Mouse (Mus musculus) common myeloid progenitor, adult 5-6 weeks (primary cell): ENCODE measurements around the gene Heg1. TPM values are rescaled to one million over a fixed set of nuclear protein-coding genes. Genes with fewer than 3 reads are reported as not detected.

Experiments
- ATAC-seq: replicated peaks from 2 replicates; pipeline ENCODE4 v1.8.0; 2016; ENCODE audit warnings: low read depth, mild to moderate bottlenecking, moderate TSS enrichment, inconsistent platforms; ENCODE audit not compliant: poor library complexity, severe bottlenecking
- total RNA-seq: library from RNA; stranded (forward); fragments of 200-1000, 187-1606 nt; gene quantifications from 2 replicates; pipeline ENCODE4 v1.2.3, GENCODE M21; 2017

Gene Heg1
- total RNA-seq: 59.1 and 60.7 TPM in 2 replicates

DNA sequence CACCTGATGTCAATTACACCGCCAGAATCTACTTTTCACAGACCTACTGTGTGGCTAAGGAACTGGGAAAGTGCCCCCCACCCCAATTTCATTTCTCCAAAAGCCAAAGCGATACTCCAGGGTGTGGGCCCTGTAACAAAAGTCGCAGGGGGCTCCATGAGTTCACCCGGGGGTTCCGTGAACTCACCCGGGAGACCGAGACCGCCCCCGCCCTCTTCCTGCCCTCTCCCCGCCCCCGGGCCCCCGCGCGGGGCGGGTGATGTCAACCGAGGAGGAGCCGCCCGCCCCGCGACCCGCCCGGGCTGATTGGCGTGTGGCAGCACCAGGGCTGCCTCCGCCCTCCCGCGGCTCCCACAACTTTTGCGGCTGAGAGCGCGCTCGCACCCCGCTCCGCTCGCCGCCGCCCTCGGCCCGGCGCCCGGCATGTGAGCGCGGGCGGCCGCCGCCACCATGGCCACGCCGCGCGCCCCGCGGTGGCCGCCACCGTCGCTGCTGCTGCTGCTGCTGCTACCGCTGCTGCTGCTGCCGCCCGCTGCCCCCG is at the start of gene Heg1:
Gene Heg1 (plus strand): TSS at position 209 of the 541 bp plus-strand sequence.
- ATAC-seq: peak; percentile 42

DNA sequence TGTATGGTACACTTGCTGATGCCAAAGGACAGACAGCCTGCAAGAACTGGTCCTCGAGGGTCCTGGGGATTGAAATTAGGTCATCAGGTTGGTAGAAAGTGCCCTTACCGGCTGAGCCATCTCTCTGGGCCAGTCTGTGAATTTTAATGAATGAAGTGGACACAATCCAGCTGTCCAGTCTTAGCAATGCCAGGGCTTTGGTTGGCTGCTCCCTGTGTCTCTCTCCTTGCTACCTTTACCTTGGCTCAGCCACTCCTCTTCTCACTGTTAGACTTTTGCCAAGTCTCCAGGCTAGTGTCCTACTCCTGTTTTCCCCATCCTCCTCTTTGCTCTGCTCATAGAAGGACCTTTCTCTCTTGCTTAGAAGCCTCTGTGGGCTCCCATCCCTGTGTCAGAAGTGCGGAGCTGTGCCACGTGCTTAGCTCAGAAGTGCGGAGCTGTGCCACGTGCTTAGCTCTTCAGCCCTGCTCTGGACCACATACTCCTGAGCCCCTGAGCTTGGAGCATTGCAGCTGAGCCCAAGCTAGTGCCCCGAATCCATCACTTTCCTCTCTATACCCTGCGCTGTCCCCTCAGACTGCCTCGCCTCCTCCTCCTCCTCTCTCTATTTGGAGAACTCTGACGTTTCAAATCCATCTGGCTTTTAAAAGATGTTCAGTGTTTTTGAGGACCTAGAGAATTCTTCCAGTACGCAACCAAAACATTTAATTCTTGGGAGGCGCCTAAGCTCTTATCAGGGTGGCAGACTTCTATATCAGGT is 48.2 kb upstream of the Heg1 start:
- ATAC-seq: no peak

DNA sequence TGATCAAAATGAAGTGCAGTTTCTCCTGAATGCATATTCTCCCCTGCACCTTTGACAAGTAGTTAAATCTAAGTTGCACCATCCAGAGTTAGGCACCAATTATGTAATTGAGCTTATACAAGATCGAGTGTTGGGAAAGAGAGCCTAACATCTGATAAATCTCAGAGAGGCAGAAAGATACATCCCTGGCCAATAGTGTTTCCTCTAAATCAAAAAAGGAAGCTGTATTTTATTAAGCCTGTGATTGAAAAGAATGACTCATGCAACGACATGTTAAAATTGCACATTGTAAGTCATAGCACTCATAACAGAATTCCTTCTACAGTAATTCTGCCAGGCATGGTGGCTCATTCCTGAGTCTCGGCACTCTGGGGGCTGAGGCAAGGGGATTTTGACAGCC is 42.4 kb upstream of the Heg1 start:
- no peak for ATAC-seq

DNA sequence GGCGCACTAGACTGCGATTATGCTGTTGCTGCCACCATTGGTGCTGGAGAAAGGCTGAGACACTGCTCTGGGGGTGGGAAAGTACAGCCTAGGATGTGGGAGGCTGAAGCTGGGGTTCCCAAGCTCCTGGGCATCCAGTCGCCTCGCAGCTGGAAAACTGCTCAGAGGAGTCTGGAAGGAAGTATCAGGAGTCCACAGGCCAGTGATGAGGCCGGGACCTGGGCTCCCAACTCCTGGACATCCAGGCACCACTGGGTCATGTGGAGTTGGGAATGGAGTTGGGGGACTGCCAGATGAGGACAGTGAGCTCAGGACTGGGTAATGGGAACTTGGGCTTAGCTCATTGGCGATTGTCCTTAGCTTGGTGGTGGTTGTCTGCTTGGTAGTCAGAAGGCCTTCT is 31.1 kb upstream of the Heg1 start:
- no peak for ATAC-seq

DNA sequence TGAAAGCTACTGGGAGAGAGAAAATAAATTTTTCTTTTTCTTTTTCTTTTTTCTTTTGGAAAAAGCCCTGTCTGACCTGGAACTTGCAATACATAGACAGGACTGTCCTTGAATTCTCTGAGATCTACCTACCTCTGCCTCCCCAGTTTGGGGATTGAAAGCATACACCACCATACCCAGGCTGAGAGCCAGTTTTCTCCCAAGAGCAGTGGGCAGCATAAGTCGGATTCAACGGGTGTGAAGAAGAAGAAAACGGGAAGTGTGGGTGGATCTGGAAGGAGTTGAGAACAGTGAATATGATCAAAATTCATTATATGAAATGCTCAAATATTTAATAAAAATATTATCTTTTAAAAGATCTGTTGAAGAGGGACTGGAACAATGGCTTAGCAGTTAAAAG is 28.7 kb upstream of the Heg1 start:
- no peak for ATAC-seq

DNA sequence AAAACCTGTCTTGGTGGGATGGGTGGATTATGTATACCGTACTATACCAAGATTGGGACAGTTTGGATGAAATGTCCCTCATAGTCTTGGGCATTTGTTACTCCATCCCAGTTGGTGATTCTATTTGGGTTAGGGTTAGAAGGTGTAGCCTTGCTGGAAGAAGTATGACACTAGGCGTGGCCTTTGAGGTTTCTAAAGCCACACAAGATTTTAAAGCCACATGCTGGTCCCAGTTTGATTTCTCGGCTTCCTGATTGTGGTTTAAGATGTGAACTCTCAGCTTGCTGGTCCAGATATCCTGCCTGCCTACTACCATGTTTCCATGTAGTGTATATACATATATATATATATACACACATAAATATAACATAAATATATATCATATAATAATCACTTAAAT is 27.0 kb upstream of the Heg1 start:
- 0 out of 2 replicates have a peak, but pooled peaks have one; percentile 25 for ATAC-seq

DNA sequence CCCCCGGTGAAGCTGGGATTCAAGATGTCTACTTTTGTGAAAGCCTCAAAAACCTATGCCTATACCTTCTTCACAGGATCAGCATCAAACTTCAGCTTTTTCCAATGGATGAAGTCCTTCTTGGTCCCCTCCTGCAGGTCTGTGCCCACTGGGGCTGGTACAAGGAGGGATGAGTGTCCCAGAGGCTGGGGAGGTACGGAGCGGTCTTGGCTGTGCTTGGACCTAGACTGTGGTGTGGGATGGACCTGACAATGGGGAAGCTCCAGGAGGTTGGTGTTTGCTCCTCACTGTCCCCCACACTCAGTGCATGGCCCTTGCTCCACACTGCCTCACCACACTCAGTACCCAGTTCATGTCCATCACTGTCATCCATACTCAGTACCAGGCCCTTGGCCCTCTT is 26.0 kb upstream of the Heg1 start:
- ATAC-seq: no peak

DNA sequence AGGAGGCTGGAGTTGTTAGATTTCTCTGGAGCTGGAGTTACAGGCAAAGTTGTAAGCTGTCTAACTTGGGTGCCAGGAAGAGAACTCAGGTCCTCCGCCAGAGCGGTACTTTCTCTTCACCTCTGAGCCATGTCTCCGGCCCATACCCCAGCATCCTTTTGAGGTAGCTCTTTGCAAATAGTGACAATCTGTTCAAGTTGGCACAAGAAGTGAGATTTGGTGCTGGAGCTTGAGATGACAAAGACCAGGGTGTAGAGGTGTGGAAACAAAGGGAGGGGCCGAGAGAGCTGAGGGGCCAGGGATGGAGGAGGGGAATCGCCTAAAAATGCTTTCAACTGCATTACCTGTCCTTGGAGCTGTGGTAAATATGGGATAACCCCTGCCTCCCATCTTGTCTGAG is 24.6 kb upstream of the Heg1 start:
- ATAC-seq: no peak

DNA sequence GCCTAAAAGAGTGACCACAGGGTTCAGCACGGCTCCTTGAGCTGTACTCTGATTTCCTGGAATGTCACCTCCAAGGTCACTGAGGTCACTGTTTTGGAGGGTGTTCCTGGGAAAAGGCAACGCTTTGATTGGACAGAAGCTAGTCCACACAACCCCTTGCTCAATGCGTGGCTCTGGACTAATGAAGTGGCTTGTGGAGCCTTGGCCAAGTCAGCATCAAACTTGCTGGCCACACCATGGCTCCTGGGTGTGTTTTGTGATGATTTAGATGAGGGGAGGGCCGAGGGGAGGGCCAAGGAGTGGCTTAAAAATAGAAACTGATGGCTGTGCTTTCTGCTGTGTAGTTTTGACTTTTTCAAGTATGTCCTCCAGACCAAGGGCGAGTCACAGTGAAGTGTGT is 24.0 kb upstream of the Heg1 start:
- ATAC-seq: no peak

DNA sequence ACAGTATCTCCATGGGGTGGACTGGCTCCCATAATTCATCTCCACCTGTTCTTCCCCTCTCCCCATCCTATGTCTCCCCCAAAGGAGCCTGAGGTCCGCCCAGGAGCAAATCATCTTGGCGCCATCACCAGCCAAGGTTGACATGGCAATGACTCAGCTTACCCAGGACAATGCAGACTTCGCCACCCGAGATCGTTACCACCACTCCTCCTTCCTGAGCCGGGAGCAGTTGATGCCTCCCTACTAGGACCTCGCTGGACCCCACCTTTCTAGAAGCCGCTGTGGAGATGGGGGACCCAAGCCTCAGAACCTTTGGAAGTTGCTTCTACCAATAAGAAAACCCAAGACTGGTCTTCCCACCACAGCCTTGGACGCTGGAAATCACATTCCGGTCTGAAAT is 21.3 kb upstream of the Heg1 start:
- no peak for ATAC-seq

DNA sequence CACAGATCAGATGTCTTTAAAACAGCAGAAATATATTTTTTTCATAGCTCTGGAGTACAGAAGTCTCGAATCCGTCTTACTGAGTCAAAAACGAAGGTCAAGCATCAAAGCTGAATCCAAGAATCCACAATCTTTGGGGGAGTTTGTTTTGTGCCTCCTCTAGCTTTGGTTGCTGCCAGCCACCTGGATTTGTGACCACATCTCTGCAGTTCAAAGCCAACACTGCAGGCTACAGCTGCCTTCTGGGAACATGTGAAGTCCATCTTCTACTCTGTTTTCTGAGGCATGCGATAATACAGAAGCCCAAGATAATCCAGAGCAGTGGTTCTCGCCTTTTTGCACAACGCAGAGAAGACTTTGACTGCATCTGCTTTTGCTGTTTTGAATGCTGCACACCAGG is 17.9 kb upstream of the Heg1 start:
- ATAC-seq: no peak

DNA sequence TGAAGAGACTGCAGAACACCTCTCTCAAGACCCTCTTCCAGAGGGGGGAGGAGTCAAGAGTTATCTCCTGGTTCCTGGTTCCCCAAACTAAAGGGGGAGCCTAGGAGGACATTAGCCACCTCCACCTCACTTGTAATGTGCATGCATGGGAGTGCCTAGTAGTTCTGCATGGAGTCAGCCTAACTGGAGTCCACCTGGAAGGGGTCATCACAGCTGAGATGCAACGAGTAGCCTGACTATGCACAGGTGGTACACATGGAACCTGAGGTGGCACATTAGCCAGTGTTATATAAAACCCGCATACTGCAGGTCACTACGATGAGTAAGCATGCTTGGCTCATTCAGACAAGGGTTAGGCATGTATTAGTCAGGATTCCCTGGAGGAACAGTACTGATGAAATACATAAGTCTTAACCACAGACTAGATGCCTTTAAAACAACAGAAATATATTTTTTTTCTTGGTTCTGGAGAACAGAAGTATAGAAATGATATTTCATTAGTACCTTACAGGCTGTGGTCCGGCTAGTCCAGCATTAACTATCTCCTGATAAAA is 17.1 kb upstream of the Heg1 start:
- no peak for ATAC-seq

DNA sequence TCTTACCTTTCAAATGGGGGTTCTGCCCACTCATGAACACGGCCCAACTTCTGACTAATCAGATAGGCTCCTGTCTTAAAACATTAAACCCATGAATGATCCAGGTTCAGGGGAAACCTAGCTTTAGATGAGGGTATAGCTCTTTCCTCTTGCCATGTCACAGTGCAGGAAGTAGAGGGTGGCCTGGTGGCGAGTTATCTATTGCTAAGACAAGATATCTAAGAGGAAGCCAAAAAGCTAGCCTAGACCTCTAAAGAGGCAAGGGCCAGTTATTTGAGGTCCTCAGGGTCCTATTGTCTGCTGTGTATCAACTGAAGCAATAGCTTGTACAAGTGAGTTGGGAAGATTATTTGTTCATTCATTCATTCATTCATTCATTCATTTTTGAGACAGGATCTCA is 15.7 kb upstream of the Heg1 start:
- peak; percentile 60 for ATAC-seq

DNA sequence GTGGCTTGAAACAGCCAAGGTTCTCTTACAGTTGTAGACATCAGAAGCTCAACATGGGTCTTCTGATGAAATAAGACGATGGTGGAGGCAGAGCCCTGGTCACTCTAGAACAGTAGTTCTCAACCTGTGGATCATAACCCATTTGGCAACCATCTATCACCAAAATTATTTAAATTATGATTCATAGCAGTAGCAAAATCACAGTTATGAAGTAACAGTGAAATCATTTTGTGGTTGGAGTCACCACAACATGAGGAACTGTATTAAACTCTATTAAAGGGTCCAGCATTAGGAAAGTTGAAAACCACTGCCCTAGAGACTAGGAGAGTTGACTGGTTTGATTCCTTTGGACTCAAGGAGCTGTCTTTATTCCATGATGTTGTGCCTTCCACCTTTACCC is 15.1 kb upstream of the Heg1 start:
- no peak for ATAC-seq

DNA sequence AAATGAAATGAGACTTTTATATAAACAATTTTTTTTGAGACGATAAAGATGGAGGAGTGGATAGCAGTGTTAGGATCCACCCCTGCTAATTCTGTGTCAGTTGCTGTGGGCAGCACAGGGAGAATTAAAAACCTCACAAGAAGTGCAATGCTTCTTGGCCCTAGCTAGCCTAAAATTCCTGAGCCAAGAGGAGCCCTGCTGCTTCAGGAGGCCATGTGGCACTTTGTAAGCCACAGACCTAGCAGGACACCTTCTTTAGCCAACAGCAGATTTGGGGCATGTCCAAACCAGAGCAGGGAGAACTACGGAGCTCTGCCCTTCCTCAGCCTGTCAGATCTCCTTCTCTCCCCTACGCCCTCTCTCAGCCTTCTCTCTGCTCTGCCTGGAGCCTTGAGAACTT is 13.8 kb upstream of the Heg1 start:
- no peak for ATAC-seq

DNA sequence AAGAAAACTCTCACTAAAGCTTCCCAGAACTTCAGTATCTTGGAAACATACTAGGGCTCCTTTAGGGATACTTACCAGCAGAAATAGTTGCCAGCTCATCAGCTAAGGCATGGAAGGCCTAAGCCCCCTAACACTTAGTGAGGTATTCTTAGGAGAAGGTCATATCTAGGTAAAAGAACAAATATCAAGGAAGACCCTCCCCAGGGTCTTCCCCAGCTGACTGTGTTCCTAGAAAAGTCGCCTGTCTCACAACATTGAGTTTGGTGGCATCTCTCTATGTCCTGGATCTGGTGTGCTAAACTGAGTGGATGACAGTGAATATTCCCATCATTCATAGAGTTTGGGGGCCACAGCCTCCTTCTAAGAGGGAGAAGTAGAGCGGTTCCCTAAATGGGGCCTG is 13.2 kb upstream of the Heg1 start:
- no peak for ATAC-seq

DNA sequence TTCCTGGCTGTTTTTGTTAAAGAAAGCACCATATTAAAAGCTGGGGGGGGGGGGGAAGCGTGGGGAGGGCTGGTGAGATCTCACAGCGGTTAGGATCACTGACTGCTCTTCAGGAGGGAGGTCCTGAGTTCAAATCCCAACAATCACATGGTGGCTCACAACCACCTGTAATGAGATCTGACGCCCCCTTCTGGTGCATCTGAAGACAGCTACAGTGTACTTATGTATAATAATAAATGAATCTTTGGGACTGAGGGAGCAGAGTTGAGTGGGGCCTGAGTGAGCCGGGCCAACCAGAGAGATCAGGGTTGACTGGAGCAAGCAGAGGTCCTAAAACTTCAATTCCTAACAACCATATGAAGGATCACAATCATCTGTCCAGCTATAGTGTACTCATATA is 12.0 kb upstream of the Heg1 start:
- ATAC-seq: no peak

DNA sequence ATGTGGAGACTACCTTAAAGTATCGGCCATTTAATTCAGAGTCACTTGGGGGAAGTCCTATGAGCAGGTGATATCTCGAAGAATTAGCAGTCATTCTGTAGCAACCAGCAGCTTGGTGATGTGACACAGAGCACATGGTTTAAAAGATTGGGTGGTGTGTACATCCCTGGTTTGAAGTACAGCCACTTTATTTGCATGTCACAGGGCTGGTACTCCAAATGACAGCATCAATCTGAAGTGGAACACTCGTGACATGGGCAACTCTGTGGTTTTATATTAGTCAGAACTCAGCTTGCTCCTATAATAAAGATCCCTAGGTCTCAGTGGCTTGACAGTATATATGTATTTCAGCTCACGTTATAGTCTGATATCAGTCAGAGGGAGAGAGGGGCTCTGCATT is 11.5 kb upstream of the Heg1 start:
- ATAC-seq: no peak

DNA sequence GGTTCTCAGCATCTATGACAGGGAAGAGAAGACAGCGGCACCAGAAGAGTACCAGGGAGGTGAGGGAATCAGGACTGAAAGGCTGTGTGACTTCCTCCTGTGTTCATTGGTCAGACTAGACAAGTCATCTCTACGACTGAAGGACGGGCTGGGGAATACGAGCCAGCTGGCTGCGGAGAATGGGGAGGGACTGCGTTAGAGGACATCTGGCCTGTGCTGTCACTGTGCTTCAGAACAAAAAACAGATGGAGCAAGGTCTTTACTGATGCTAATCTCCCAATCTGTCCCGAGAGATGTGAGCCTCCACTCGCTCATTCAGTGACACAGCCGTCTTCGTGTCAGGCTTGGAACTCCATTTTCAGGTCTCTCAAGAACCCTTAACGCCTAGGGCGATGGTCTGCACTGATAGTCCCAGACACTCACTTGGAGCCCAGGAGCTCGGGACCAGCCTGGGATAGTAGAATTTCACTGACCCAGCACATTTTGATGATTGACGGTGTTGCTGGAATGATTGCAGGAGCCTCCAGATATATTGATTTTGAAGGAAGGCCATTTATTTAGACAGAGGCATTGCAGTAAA is 10.6 kb upstream of the Heg1 start:
- no peak for ATAC-seq

DNA sequence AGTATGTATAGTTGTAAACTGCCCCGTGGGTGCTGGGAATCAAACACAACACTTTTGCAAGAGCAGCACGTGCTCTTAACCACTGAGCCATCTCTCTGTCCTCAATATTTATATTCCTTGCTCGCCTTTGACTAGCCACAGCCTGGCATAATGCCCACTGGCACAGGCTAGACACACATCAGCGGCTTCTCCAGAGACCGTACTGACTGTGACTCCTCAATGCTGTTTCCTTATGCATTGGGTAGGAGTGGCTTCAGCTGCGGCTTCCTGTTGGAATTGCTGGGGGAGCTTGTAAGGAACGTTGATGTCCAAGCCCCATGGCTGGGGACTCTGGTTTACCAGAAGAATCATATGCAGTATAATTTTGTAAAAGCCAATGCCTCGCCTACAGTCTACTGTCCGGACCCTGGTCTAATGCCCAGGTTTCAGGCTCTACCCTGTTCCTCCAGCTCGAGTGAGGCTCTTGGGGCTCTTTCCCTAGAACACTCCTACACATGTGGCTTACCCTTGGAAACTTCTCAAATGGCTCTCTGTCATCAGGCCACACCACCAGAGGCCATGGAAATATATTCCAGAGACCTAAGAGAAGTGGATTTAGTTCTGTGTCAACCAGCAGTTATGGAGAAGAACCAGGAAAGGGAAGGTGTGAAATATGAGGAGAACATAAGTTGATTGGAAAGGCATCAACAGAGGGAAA is 8.9 kb upstream of the Heg1 start:
- no peak for ATAC-seq

DNA sequence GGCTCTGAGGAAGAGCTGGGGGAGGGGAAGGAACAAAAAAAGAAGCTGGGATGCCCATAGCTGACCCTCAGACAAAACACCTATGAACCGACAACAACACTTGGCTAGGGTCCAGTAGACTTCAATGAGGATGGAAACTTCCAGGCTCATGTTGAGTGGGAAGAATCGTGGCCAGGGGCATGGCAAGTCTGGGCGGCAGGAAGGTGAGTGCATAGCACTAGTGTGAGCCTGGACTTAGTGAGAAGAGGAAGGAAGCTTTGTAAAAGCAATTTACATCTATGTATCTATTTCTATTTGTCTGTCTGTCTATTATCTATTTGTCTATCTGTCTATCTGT is 8.4 kb upstream of the Heg1 start:
- ATAC-seq: no peak
